In genomic region chr17:80727341-80727951, GRCm38 (mm10) we compare ENCODE assay signal across 8 mouse cellular contexts. TPM values are rescaled to one million over a fixed set of nuclear protein-coding genes. Genes with fewer than 3 reads are reported as not detected.
DNase-seq lines count a peak whose midpoint lies in the region; ATAC-seq and TF ChIP-seq lines count a peak whose summit lies in the region.

No protein-coding gene starts in this region.

- no peaks in the 10 kb centered on the region for H3K27me3 ChIP-seq in ES-Bruce4 (ENCODE audit: control insufficient read depth, insufficient read depth, low read length, poor library complexity, severe bottlenecking)
- no peaks in the 10 kb centered on the region for H3K27me3 ChIP-seq in forebrain, embryonic 13.5 days

- TF ChIP-seq POLR2A in ES-Bruce4 (IDR thresholded peaks at IDR 0.05; ENCODE audit: insufficient read depth, low read length), result no peak
- TF ChIP-seq POLR2A in brain, embryonic 14.5 days (IDR thresholded peaks at IDR 0.05; ENCODE audit: borderline replicate concordance, extremely low read depth, insufficient read depth, insufficient read length, poor library complexity, severe bottlenecking), result no peak

- peak overlapping the region; percentile 98 for H3K9ac ChIP-seq in ES-Bruce4 (ENCODE audit: low read depth, poor library complexity, severe bottlenecking)
- peak overlapping the region; percentile 97 for H3K9ac ChIP-seq in forebrain, embryonic 13.5 days

- H3K4me1 ChIP-seq in ES-Bruce4 (ENCODE audit: control insufficient read depth, insufficient read depth, low read length), result no peaks in the 10 kb centered on the region
- peaks cover 40% of the 10 kb centered on the region for H3K4me1 ChIP-seq in forebrain, embryonic 13.5 days

- peak overlapping the region; percentile 82 for H3K4me3 ChIP-seq in ES-Bruce4 (ENCODE audit: low read depth, low read length)
- H3K4me3 ChIP-seq in forebrain, embryonic 13.5 days, result peak overlapping the region; percentile 93

- H3K9me3 ChIP-seq in ES-Bruce4 (replicated peaks; ENCODE audit: control insufficient read depth, insufficient read depth, low read length, poor library complexity, severe bottlenecking), result no peaks in the 10 kb centered on the region
- no peaks in the 10 kb centered on the region for H3K9me3 ChIP-seq in forebrain, embryonic 13.5 days (replicated peaks)

- H3K4me2 ChIP-seq in forebrain, embryonic 13.5 days, result peak overlapping the region; percentile 82

- intact Hi-C loops in heart, postnatal 36 days (cut with DNase I), result loop anchor here (2.0 to 10.0 kb wide), 7 partner anchors 35 to 243 kb away; partner anchors contain the start of gene Sos1

- no peak for TF ChIP-seq EP300 in ES-Bruce4 (IDR thresholded peaks at IDR 0.05; ENCODE audit: insufficient read depth, low read depth, low read length)

- under 1% methylated on average over 47 of the region's 54 CpGs for WGBS in forebrain, embryonic 13.5 days

- no peaks in the 10 kb centered on the region for H3K36me3 ChIP-seq in ES-Bruce4 (ENCODE audit: control insufficient read depth, insufficient read depth, low read length, poor library complexity, severe bottlenecking)
- peaks cover 7% of the 10 kb centered on the region; the same call in 1 of the 2 replicates for H3K36me3 ChIP-seq in forebrain, embryonic 13.5 days (ENCODE audit: poor library complexity, severe bottlenecking)

- DNase-seq in brain, embryonic 14.5 days (ENCODE audit: low read depth), result peak; percentile 67
- peak; percentile 64 to 74 for DNase-seq in heart, postnatal 36 days
- DNase-seq in layer of hippocampus, postnatal 10 days (ENCODE audit: low spot score in 2 of 2), result peak; percentile 50 to 58
- peak; percentile 63 for DNase-seq in lung, postnatal 14 days
- peak; percentile 61 for DNase-seq in ovary, postnatal 36 days (ENCODE audit: low spot score)
- peak; percentile 49 for DNase-seq in thymus, postnatal 25 days

- no peak for TF ChIP-seq CTCF in ES-Bruce4 (IDR thresholded peaks at IDR 0.05; ENCODE audit: low read depth, low read length)
- no peak for TF ChIP-seq CTCF in brain, embryonic 14.5 days (IDR thresholded peaks at IDR 0.05; ENCODE audit: borderline replicate concordance, extremely low read depth, insufficient read depth, insufficient read length)

- H3K27ac ChIP-seq in ES-Bruce4 (ENCODE audit: insufficient read depth, low read length), result peak overlapping the region; percentile 68
- peak overlapping the region; percentile 85 for H3K27ac ChIP-seq in forebrain, embryonic 13.5 days

- peak; percentile 76 for ATAC-seq in forebrain, embryonic 13.5 days

RNA-seq across cellular contexts. Expression of gene Map4k3, which starts 0.8 kb away (rescaled TPM):
- polyA plus RNA-seq in ES-Bruce4 (2011; ENCODE audit: insufficient read depth, insufficient read length, low read depth, missing spikeins), result 52.4 and 52.5 TPM in 2 replicates
- 49.8 and 55.3 TPM in 2 replicates for polyA plus RNA-seq in brain, embryonic 14.5 days (2012; rRNA removed)
- polyA plus RNA-seq in forebrain, embryonic 13.5 days (2015; fragmentation: Nextera tagmentation; extraction: Ambion mirVana), result 21.3 and 21.5 TPM in 2 replicates
- total RNA-seq in heart, postnatal 36 days (2021), result 10 to 100 TPM; 23.6 to 25.2 TPM
- 10 to 100 TPM; 72.8 to 78.3 TPM for total RNA-seq in layer of hippocampus, postnatal 10 days (2021)

Comparison
In these comparisons a context has a peak if more than half of its experiments do, and no peak if none do; other contexts are left out.
1. Peak in every context shown above with its lines: DNase-seq, ATAC-seq, H3K4me3 ChIP-seq and H3K27ac ChIP-seq.